Mouse (Mus musculus): ENCODE results near the gene Wdr5b.

Wdr5b gene

DNA sequence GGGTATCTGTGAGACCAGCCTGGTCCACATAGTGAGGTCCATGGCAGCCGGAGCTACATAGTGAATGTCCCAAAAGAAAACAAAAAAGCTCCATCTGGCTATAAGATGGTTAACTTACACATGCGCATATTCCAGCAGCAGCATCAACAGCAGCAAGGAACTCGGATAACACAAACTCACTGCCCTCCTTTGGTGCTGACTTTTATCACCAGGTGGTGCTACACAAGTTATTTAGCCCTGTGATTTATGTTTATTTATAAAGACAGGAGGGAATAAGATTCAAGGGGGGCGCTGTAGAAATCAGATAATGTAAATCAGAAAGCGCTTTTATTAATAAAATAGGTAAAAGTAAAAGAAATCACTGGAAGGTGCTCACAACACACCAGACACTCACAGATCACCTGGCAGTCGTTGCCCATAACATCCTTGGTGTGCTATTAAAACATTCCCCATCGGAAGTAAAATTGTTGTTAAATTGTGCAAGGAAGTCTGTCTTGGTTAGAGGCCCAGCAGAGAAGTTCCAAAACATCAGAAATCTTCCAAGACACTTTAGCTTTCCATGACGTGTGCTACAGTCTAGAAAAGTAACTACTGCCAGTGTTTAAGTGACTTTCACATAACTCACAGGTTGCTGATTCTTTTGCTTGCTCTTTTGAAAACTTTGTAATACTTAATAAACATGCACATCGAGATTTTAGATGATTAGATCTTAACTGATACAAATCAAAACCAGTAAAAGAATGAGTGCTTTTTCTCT is 29.0 kb downstream of the Wdr5b start:
- no peak for DNase-seq (ENCODE audit: low read depth, low spot score)

DNA sequence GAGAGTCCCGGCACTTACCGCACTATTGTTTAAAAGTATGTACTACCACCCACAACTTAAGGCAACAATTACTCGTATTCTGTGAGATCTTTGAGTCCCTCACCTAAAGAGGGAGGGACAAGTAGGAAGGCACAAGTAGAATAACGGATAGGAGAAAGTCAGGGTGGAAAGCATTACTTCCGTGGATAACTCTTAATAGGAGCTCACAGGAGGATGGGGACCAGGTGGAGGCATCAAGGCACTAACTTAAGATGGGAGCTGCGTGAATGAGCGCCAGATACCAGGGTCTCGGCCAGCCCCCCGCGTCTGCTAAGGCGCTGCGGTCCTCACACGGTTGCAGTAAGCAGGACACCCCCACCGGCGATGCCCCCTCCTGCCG is 30.1 kb downstream of the Wdr5b start:
- DNase-seq (ENCODE audit: low read depth, low spot score), result no peak

DNA sequence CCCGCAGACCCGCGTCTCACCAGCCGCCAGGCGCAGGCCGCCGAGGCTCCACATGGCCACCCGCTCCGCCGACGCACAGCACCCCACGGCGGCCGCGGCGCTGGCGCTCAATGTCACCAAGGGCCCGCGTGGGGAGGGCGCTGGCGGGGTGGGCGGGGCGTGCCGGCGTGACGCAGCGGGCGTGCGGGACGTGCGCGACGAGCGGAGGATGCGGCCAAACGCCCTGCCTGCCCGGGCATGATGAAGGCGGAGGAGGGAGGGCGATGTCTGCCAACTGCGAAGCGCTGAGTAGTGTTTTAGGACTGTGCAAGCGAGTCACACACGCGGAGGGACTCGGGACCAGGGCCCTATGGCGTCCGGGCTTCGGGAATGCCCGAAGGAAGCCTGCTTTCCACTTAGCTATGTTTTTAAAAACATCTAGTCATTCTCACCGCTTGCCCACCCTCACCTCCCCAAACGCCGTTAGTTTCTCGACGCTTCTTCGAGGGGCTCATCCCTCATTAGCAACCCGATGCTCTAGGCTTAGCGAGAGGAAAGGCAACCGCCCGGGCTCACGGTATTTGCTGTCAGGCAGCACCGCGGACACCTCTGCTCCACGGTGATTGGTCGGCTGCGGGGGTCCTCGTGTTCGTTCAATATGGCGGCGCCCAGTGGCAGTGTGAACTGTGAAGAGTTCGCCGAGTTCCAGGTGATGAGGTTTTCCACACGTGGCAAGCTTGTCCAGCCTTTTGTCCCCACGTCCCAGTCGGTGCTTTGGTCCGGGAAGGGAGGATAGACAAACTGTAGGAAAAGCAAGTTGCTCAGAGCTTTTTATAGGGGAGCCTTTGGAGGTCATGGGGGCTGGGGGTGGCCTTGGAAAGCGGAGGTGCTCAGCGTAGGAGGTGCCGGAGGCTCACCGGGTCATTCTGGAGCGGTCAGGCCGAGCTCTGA is 30.7 kb downstream of the Wdr5b start, which contains the start of the genes Fam162a and Ccdc58:
TSS of gene Fam162a (minus strand) at position 145 of the 930 bp plus-strand sequence.
TSS of gene Ccdc58 (plus strand) at position 236 of the 930 bp plus-strand sequence.
- DNase-seq (ENCODE audit: low read depth, low spot score), result peak; percentile 92

DNA sequence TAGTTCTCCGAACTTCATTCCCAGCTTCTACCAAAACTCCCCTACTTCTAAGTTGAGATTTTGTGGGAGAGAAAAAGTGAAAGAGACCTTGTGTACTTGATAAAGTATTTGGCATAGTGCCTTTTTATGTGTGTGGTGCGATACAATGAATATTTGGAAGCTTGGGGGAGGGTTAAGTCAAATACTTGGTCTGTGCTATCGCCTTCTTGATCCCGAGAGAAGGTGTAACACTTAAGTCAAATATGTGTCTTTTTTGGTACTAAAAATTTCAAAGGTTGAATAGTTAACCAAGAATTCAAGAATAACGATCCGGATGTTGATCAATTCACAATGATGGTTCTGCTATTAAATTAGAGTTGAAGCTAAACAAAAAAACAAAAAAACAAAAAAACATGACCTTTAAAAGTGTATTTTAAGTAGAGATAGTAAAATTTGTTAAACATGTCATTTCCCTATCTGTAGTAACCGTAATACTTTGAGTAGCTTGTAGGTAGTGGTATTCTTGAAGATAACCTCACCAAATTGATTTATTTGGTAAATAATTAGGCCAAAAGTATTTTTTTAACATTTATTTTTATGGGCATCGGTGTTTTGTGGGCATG is 31.5 kb downstream of the Wdr5b start:
- no peak for DNase-seq (ENCODE audit: low read depth, low spot score)

DNA sequence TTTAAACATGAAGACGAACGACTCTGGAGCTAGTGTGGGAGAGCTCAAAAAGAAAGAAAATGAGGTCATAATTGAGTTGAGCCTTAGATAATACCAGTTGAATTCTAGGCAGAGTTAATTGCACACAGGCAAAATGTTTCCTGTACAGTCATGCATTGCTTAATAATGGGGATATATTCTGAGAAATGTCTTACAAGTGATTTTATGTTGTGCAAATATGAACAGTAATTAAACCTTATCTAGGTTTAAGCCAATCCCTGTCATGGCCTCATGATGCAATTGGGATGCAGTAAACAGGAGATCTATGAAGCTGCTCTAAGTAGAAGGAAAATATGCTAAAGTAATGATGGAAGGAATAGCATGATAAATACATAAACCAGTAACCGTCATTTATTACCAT is 33.8 kb downstream of the Wdr5b start:
- no peak for DNase-seq (ENCODE audit: low read depth, low spot score)

DNA sequence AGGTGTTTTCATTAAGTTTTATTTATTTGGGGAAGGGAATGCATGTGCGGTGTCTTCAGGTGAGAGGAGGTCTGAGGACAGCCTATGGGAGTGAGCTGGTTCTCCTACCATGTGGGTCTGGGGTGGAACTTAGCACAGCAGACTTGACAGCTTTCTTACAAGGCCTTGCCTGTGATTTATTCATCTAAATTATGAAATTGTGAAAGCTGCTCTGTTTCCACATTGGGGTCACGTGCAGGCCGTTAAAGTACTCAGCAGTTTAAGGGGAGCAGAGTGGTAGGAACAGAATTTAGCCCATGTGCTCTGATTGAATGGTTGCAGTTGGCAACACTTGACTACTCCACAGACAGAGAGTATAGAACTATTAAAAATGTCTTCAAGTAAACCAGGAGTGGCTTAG is 38.9 kb downstream of the Wdr5b start:
- no peak for DNase-seq (ENCODE audit: low read depth, low spot score)

DNA sequence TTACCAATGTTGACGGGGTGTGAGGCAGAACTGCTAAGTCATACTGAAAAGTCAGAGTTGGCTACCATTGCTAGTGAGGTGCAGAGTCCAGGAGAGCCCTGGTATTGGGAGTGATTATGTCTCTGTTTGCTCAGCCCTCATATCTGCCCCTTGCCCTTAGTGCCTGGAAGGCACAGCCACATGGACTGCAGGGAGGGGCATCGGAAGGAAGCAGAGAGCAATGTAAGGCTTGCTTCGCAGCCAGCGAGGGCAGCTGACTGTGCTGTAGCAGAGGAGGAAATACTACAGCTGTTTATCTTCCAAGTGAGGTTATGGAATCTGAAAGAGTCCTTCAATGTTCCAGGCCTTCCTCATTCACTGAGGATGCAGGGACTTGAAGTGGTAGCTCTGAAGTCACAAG is 46.9 kb downstream of the Wdr5b start:
- no peak for DNase-seq (ENCODE audit: low read depth, low spot score)

DNA sequence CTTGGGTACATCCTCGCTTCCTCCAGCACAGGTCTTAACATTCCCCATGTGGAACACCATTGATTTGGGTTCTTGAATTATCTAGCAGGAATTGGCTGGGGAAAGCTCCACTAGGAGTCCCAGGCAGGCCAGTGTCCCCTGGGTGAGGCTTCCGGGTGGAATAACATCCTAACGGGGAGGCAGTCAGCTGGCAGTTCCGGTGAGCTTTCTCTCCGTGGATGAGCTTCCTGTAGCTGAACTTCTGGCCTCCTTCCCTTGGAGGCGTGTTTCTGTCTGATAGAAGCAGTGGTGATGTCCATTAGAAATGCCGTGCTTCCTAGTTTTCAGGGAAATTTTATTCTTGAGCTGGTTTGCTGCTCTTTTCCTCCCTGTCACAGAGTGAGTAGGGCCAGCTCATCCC is 48.1 kb downstream of the Wdr5b start:
- no peak for DNase-seq (ENCODE audit: low read depth, low spot score)

DNA sequence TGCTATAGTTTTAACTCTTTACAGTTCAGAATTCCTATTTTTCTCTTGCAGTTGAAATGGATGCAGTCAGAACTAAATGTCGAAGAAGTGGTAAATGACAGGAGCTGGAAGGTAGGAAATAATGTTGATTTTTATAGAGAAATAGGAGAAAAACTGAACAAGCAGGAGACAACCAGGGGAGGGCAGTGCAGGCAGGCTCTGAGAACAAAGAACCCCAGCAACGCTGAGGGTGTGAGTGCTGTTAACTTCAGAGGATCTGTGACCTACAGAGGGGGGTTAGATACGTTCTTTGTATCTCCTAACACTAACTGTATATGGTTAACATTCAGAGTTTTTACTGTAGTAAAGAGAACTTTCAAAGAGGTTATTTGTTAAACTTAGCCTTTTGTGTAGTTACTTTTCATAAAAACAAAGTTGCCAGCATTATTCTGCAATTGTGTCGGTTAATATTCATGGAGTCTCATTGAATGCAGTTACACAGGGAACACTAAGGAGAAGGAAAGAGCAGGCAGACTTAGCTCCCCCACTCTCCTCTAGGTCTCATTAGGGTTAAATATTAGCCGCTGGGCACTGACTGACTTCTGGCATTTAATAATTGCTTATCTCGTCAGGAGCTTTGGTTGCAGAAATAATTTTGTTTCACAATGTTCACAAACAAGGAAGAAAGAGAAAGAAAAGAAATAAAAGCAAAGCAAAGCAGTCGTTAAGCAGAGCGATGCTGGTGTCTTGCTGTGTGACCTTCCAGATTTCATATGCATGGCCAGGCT is 49.0 kb downstream of the Wdr5b start:
- no peak for DNase-seq (ENCODE audit: low read depth, low spot score)

DNA sequence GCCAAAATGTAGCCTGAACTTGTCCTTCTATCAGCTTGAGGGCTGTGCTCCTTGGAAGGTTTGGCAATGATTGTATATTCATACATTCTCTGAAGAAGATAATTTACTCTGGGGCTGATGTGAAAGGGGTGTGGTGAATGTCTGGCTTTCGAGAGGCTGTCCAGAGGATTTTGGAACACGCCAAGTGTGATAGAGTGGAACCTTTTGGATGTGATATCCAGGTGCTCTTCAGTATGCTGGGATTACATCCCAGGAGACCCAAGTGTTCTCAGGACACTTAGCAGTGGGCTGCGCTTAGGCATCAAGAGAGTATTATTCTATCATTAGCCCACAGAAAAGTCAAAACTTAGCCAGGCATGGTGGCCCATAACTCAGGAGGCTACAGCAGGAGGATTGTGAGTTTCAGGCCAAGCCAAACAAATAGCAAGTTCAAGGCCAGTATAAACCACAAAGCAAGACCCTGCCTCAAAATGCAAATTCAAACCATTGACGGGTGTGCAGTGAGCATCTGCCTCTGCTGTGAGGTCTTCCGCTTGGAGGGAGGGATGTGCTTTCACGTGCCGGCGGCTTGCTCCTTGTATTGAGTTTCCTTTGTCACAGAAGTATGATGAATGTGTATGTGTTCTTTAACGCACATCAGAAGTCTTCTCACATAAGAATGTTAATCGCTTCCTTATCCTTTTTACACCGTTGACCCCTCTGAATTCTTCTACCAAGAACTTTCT is 50.0 kb downstream of the Wdr5b start:
- DNase-seq (ENCODE audit: low read depth, low spot score), result no peak

Data from mesoderm, embryonic 11.5 days (tissue).